Mouse (Mus musculus) kidney, embryonic 14.5 days (tissue): ENCODE measurements around the gene Kif23. TPM values are rescaled to one million over a fixed set of nuclear protein-coding genes. Genes with fewer than 3 reads are reported as not detected.

Experiments
- ATAC-seq: fragments of 200-750 bp; cut with Nextera tagmentation; 2 replicates; pipeline ENCODE4 v1.8.0; 2017; ENCODE audit warnings: moderate number of reproducible peaks, mild to moderate bottlenecking, moderate TSS enrichment, moderate library complexity; ENCODE audit not compliant: low FRiP score, low TSS enrichment
- H3K27ac ChIP-seq: fragments of 300-500 bp; sonication (generic); 2 replicates; pipeline ENCODE4 v1.5.1; 2014; ENCODE audit warnings: low read depth, mild to moderate bottlenecking, low read length, moderate library complexity, mixed read lengths
- H3K27me3 ChIP-seq: fragments of 300-500 bp; sonication (generic); 2 replicates; pipeline ENCODE4 v1.6.1; 2014; ENCODE audit warnings: mild to moderate bottlenecking, low read length; ENCODE audit not compliant: control insufficient read depth, insufficient read depth
- H3K36me3 ChIP-seq: fragments of 300-500 bp; sonication (generic); 2 replicates; pipeline ENCODE4 v1.6.1; 2014; ENCODE audit warnings: low read length, mixed read lengths; ENCODE audit not compliant: control insufficient read depth, insufficient read depth
- H3K4me1 ChIP-seq: fragments of 300-500 bp; sonication (generic); 2 replicates; pipeline ENCODE4 v1.6.1; 2014; ENCODE audit warnings: low read length, mixed read lengths; ENCODE audit not compliant: control insufficient read depth, insufficient read depth
- H3K4me2 ChIP-seq: fragments of 300-500 bp; sonication (generic); replicated peaks from 2 replicates; pipeline ENCODE4 v1.6.1; 2014; ENCODE audit warnings: low read depth, mild to moderate bottlenecking, low read length
- H3K4me3 ChIP-seq: fragments of 300-500 bp; sonication (generic); 2 replicates; pipeline ENCODE4 v1.5.1; 2014; ENCODE audit warnings: mild to moderate bottlenecking, low read length
- H3K9ac ChIP-seq: fragments of 300-500 bp; sonication (generic); 2 replicates; pipeline ENCODE4 v1.6.1; 2014; ENCODE audit warnings: low read depth, mild to moderate bottlenecking, low read length, moderate library complexity
- H3K9me3 ChIP-seq: fragments of 300-500 bp; sonication (generic); 2 replicates; pipeline ENCODE4 v1.6.1; 2016; ENCODE audit warnings: low read length; ENCODE audit not compliant: control insufficient read depth
- whole genome bisulfite sequencing: fragments of 180-500 bp; shearing (Covaris S2); extraction: QIAGEN DNeasy Blood & Tissue Kit; methylation state at CpG from one replicate; pipeline ENCODE4 v1.1.7; 2014; 5-methylcytosine and 5-hydroxymethylcytosine counted together
- polyA plus RNA-seq: library from polyadenylated mRNA; unstranded; fragments of >200 nt; fragmentation: Nextera tagmentation; extraction: Ambion mirVana; gene quantifications from 2 replicates; pipeline ENCODE4 v1.2.1, GENCODE M21; 2014

Kif23 gene
- polyA plus RNA-seq: 94.6 and 128 TPM in 2 replicates

DNA sequence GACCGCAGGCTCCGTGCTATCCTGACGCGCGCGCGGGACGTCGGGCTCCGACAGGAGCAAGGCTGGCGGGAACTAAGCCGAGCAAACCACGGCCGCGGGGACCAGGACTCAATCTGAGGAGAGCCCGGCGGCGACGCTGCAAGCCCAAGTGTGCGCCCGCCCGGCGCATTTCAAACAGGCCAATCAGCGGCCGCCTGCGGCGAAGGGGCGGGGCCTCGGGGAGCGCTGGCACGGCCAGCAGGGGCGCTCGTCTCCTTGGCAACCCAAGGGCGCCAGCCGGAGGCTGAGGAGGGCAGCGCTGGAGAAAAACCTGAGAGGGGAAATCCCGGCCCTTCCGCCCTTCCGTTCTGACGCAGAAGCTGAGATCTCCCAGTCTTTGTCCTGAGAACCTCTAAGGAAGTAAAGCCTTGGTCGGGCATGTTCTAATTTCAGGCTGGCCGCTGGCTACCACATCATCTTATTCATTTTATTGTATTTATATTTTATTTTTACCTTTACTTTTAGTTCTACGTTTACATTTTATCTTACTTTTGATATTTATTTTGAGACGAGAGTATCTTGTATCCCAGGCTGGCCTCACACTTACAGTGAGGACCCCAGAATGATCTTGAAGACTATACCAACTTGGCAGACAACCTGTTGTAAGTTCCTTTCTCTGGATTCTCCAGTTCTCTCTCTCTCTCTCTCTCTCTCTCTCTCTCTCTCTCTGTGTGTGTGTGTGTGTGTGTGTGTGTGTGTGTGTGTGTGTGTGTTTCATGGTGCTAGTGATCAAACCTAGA lies at the start of gene Kif23:
Kif23 (minus strand) TSS at position 152 of the 779 bp plus-strand sequence.
- peaks cover 17% of the 10 kb centered on the region; the same call in 1 of the 2 replicates for H3K36me3 ChIP-seq
- under 1% methylated on average over 44 of the region's 44 CpGs for WGBS
- H3K4me1 ChIP-seq: 0 out of 2 replicates have a peak, but pooled peaks cover 3% of the 10 kb centered on the region
- H3K9ac ChIP-seq: peak within 1 kb of the TSS; percentile 86
- peak within 1 kb of the TSS; percentile 70; the same call in 1 of the 2 replicates for H3K27ac ChIP-seq
- H3K4me3 ChIP-seq: peak within 1 kb of the TSS; percentile 90
- H3K4me2 ChIP-seq: peak within 1 kb of the TSS; percentile 89
- H3K9me3 ChIP-seq: no peaks in the 10 kb centered on the region
- peak; percentile 96 for ATAC-seq
- no peaks in the 10 kb centered on the region for H3K27me3 ChIP-seq

DNA sequence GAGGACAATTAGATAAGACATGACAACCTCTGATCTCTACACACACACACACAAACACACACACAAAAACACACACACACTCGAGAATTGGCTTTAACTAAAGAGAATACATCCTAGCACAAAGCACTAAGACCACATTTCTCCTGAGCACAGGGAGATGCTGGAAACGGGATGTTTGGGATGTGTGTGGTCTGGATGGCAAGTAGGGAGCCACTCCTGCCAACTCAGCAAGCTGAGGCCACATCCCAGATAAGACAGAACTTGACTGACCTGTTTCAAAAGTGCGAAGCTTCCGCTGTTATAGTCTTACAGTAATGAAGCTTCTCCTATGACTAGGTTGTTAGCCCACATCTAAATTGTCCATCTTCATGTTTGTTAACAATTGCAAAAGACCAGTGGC lies 44.6 kb upstream of the Kif23 start:
- no peak overlapping the region for H3K27ac ChIP-seq
- H3K36me3 ChIP-seq: no peaks in the 10 kb centered on the region
- H3K9ac ChIP-seq: no peak overlapping the region
- H3K4me2 ChIP-seq: no peak overlapping the region
- no peak overlapping the region for H3K4me3 ChIP-seq
- no peaks in the 10 kb centered on the region for H3K27me3 ChIP-seq
- H3K9me3 ChIP-seq: no peaks in the 10 kb centered on the region
- 73% methylated on average over 4 of the region's 4 CpGs for WGBS
- H3K4me1 ChIP-seq: no peaks in the 10 kb centered on the region
- no peak for ATAC-seq

DNA sequence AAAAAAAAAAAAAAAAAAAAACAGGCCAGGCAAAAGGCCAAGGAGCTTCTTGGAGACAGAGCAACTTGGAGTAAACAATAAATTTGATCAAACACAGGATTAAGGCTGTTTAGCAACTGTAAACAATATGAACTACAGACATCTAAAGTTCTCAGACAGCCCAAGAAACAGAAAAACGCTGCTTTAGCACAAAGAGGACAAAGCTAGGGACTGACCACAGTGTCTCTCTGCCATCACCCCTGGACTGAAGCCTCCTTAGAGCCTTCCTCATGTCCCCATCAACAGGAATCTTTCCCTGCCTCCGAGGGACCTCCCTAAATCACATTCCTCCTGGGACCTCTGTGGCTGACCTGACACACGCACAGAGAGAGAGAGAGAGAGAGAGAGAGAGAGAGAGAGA lies 44.2 kb upstream of the Kif23 start:
- H3K9me3 ChIP-seq: no peaks in the 10 kb centered on the region
- 28% methylated on average over 3 of the region's 3 CpGs for WGBS
- H3K27me3 ChIP-seq: no peaks in the 10 kb centered on the region
- H3K27ac ChIP-seq: no peak overlapping the region
- H3K9ac ChIP-seq: no peak overlapping the region
- no peak for ATAC-seq
- no peak overlapping the region for H3K4me2 ChIP-seq
- H3K4me1 ChIP-seq: no peaks in the 10 kb centered on the region
- H3K36me3 ChIP-seq: no peaks in the 10 kb centered on the region
- H3K4me3 ChIP-seq: no peak overlapping the region

DNA sequence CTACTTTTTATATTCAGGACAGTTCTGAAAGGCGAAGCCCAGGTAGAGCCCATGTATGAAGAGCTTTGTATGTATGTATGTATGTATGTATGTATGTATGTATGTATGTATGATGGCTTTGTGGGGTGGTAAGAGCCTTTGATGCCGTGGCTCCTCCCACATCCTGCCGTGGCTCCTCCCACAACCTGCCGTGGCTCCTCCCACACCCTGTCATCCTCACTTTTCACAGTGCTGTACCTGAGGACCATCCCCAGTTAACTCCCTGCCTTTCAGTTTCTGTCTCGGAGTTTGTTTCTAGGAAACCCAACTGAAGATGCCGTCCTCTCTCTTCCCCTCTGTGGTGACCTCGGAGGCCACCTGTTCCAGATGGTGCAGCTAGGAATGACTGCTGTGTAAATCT lies 39.5 kb upstream of the Kif23 start:
- H3K4me1 ChIP-seq: no peaks in the 10 kb centered on the region
- H3K4me2 ChIP-seq: no peak overlapping the region
- no peak overlapping the region for H3K4me3 ChIP-seq
- no peaks in the 10 kb centered on the region for H3K36me3 ChIP-seq
- H3K27me3 ChIP-seq: no peaks in the 10 kb centered on the region
- no peak overlapping the region for H3K9ac ChIP-seq
- 82% methylated on average over 7 of the region's 7 CpGs for WGBS
- ATAC-seq: no peak
- H3K9me3 ChIP-seq: no peaks in the 10 kb centered on the region
- no peak overlapping the region for H3K27ac ChIP-seq

DNA sequence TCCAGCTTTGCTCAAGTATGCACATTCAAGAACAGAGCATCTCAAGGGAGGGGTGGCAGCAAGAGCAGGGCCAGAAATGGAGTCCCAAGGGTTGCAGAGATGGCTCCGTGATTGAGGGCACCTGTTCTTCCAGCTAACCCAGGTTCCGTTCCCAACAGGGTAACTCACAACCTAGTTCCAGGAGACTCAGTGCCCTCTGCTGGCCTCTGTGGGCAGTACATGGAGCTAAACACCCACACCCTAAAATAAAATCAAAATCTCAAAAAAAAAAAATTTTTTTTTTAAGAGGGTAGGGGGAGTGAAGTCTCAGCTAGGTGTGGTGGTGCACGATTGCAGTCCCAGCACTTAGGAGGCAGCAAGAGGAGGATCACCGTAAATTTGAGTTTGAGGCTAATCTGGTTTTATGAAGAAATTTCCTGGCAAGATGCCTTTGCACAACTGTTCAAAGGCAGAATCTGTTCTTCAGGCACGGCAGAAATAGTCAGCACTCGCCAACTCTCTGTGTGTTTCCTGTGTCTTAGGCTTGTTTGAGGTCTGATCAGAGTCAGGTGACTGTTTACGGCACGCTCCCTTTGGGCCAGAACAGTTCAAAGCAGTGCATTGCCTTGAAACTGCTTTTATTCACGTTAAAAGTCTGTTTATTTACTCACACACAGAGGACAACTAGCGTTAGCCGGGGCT lies 38.7 kb upstream of the Kif23 start:
- no peak for ATAC-seq
- WGBS: 48% methylated on average over 11 of the region's 11 CpGs

DNA sequence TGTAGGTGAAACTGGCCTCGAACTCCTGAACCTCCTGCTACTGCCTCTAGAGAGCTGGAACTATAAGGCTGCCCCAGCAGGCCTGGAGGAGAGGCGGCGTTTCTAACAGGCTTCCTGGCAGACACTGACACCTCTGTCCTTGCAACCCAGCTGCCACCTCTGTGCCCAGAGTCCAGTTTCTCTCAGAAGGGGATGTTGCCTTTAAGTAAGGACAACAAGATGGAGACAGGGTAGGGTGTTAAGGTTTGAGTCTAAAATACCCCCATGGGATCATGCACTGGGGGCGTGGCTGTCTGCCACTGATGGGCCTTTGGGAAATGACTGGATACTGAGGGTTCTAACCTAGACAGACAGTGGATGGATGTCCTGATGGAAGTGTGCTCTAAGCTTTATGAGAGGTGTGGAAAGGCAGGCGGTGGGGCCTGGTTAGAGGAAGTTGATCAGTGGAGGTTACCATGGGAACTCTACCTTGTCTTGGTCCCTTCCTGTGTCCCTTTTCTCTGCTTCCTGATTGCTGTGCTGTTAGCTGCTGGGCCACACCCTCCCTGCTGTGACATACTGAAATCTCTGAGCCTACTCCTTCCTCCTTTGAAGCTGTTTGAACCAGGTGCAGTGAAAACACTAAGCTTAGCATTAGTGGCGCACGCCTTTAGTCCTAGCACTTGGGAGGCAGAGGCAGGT lies 36.5 kb upstream of the Kif23 start:
- 82% methylated on average over 7 of the region's 7 CpGs for WGBS
- no peak overlapping the region for H3K9ac ChIP-seq
- no peak overlapping the region for H3K4me3 ChIP-seq
- no peak for ATAC-seq
- no peaks in the 10 kb centered on the region for H3K4me1 ChIP-seq
- H3K27me3 ChIP-seq: no peaks in the 10 kb centered on the region
- H3K9me3 ChIP-seq: no peaks in the 10 kb centered on the region
- no peak overlapping the region for H3K4me2 ChIP-seq
- H3K36me3 ChIP-seq: no peaks in the 10 kb centered on the region
- no peak overlapping the region for H3K27ac ChIP-seq

More for the DNA sequence above, 38.7 kb upstream of the Kif23 start:
- no peak overlapping the region for H3K9ac ChIP-seq
- H3K4me3 ChIP-seq: no peak overlapping the region
- H3K36me3 ChIP-seq: no peaks in the 10 kb centered on the region
- no peaks in the 10 kb centered on the region for H3K27me3 ChIP-seq
- H3K4me2 ChIP-seq: no peak overlapping the region
- H3K4me1 ChIP-seq: no peaks in the 10 kb centered on the region
- H3K9me3 ChIP-seq: no peaks in the 10 kb centered on the region
- H3K27ac ChIP-seq: no peak overlapping the region

DNA sequence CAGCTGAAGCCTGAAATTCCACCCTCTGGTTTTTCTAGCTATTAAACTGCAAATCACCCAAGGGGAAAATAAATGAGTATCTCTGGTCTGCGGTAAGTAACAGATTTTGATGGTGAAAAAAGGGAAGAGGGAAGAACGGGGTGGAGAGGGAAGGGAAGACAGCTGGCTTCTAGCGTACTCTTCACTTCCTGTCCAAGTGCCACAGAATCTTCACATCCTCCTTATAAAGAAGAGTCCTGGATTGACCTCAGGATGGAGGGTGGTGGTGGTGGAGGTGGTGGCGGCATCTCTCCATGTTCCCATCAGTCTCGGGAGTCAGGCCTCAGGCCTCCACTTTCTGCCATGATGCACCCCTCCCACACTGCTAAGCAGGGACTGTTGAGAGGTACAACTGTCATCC lies 35.3 kb upstream of the Kif23 start:
- H3K36me3 ChIP-seq: no peaks in the 10 kb centered on the region
- no peaks in the 10 kb centered on the region for H3K4me1 ChIP-seq
- H3K27ac ChIP-seq: no peak overlapping the region
- H3K9ac ChIP-seq: no peak overlapping the region
- no peaks in the 10 kb centered on the region for H3K9me3 ChIP-seq
- H3K4me3 ChIP-seq: no peak overlapping the region
- H3K27me3 ChIP-seq: no peaks in the 10 kb centered on the region
- WGBS: 78% methylated on average over 5 of the region's 5 CpGs
- no peak overlapping the region for H3K4me2 ChIP-seq
- ATAC-seq: no peak

DNA sequence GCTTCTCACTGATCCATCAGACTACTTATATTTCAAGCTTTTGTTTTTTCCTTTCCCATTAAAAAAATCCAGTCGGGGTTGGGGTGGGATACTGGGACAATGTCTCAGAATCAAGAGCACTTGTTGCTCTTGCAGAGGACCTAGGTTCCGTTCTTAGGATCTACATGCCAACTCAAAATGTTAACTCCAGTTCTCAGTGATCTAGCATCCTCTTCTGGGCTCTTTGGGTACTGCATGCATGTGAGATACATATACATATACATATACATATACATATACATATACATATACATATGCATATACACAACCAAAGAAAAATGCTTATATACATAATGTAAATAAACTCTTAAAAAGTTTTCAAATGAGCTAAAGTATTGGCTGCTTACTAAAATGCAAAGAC lies 33.4 kb upstream of the Kif23 start:
- Histone ChIP-seq H3K9ac (no peak overlapping the region), H3K9me3 (no peaks in the 10 kb centered on the region), H3K4me3 (no peak overlapping the region), H3K27me3 (no peaks in the 10 kb centered on the region), H3K4me2 (no peak overlapping the region), H3K27ac (no peak overlapping the region), H3K4me1 (no peaks in the 10 kb centered on the region), H3K36me3 (no peaks in the 10 kb centered on the region)
- 89% methylated on average over 2 of the region's 2 CpGs for WGBS
- no peak for ATAC-seq
